Mouse (Mus musculus): ENCODE measurements at regions not wholly inside any gene's neighbourhood (a gene's known extent, or its start where the extent isn't known, plus 50 kb on each side); places are given as distances from the start of the nearest gene placed in this dataset.

DNA sequence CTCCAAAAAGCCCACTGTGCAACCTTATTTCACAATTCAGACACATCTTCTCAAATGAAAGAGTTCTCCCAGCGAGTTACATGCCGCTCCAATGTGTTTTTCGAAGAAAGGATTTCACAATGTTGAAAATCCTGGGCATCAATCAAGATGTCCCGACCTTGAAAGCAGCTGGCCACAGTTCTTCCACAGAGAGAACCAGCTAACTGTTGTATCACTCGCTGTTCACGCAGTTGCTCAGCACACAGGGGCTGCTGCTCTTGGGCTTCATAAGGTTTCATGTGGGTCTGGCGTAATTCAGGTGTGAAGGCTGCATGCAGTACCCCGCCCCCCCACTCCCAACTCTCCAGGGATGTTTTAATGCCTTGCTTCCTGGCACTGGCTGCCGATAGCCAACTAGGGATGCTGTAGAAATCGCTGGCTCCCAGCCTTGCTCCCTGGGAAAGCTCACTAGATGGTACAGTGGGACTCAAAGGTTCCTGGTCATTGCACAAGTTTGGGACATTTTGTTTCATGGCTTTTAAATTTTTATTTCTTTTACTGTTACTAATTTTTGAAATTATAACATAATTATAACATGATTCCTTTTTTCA, 65.5 kb upstream of the Sash1 start:
- DNase-seq (ENCODE audit: low read depth, low spot score): peak; percentile 53

- DNase-seq (ENCODE audit: low read depth, low spot score): no peak
Measured at GRCm38 (mm10) chr10:8948227-8948626, 62.4 kb upstream of the Sash1 start.

- no peak for DNase-seq (ENCODE audit: low read depth, low spot score)
Measured at GRCm38 (mm10) chr10:8945195-8945751, 59.4 kb upstream of the Sash1 start.

- no peak for DNase-seq (ENCODE audit: low read depth, low spot score)
Measured at GRCm38 (mm10) chr10:8944586-8944985, 58.7 kb upstream of the Sash1 start.

DNA sequence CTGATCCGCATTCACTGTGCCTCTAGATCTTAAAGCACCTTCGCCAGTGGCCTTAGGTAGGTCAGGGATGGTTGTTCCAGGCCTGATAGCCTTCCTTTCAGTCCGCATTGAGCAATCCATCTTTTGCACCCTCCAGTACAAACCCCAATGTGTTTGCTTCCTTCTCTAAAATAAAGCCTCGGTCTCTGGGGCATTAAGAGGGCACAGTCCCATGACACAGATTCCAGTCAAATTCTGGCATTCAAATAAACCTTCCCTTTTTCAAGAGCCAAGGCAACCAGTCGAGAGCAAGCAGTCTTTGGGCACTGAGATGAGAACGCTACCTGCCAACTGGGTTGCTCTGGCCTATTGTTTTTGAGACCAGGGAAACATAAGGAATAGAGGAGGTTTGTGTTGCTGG, 57.8 kb upstream of the Sash1 start:
- DNase-seq (ENCODE audit: low read depth, low spot score): no peak

GRCm38 (mm10) chr10:8942967-8943471, 57.1 kb upstream of the Sash1 start:
- no peak for DNase-seq (ENCODE audit: low read depth, low spot score)

GRCm38 (mm10) chr10:8936369-8936768, 50.5 kb upstream of the Sash1 start:
- peak; percentile 57 for DNase-seq (ENCODE audit: low read depth, low spot score)

Measured in skeletal muscle tissue, adult 2 months (tissue).